Mouse (Mus musculus): ENCODE data around the gene Fgf3.

GRCm38 (mm10) chr7:144891863-144892262 is 54.0 kb downstream of the Fgf3 start:
- TF ChIP-seq EP300 (optimal IDR thresholded peaks at IDR 0.05) = no peak
- no peak for TF ChIP-seq CTCF (IDR thresholded peaks at IDR 0.05; ENCODE audit: low read depth)

Measured in stomach, postnatal 0 days (tissue).